Mouse (Mus musculus) heart, embryonic 16.5 days (tissue): ENCODE data around the gene Pdzrn3. TPM values are rescaled to one million over a fixed set of nuclear protein-coding genes. Genes with fewer than 3 reads are reported as not detected.

Source experiments
- ATAC-seq: fragments of 200-750 bp; cut with Nextera tagmentation; replicated peaks from 2 replicates; pipeline ENCODE4 v1.8.0; 2017; ENCODE audit warnings: moderate number of reproducible peaks; ENCODE audit not compliant: insufficient read depth, low FRiP score; ENCODE audit errors: extremely low read depth
- H3K27ac ChIP-seq: fragments of 300-500 bp; sonication (generic); 2 replicates; pipeline ENCODE4 v1.5.1; 2014; ENCODE audit warnings: mild to moderate bottlenecking, low read length, control low read depth, moderate library complexity
- H3K27me3 ChIP-seq: fragments of 300-500 bp; sonication (generic); 2 replicates; pipeline ENCODE4 v1.6.1; 2014; ENCODE audit warnings: low read length, mixed read lengths; ENCODE audit not compliant: control insufficient read depth, insufficient read depth
- H3K36me3 ChIP-seq: fragments of 300-500 bp; sonication (generic); 2 replicates; pipeline ENCODE4 v1.6.1; 2014; ENCODE audit not compliant: control insufficient read depth, insufficient read depth
- H3K4me1 ChIP-seq: fragments of 300-500 bp; sonication (generic); 2 replicates; pipeline ENCODE4 v1.6.1; 2014; ENCODE audit warnings: low read length, mixed read lengths; ENCODE audit not compliant: control insufficient read depth, insufficient read depth
- H3K4me2 ChIP-seq: fragments of 300-500 bp; sonication (generic); 2 replicates; pipeline ENCODE4 v1.6.1; 2014; ENCODE audit warnings: low read depth, mild to moderate bottlenecking, control low read depth, low read length
- H3K4me3 ChIP-seq: fragments of 300-500 bp; sonication (generic); 2 replicates; pipeline ENCODE4 v1.5.1; 2014; ENCODE audit warnings: mild to moderate bottlenecking, control low read depth, low read length
- H3K9ac ChIP-seq: fragments of 300-500 bp; sonication (generic); 2 replicates; pipeline ENCODE4 v1.6.1; 2014; ENCODE audit warnings: low read length, control low read depth
- H3K9me3 ChIP-seq: fragments of 300-500 bp; sonication (generic); replicated peaks from 2 replicates; pipeline ENCODE4 v1.6.1; 2016; ENCODE audit warnings: low read length; ENCODE audit not compliant: control insufficient read depth
- WGBS: fragments of 180-500 bp; shearing (Covaris S2); extraction: QIAGEN DNeasy Blood & Tissue Kit; methylation state at CpG from one replicate; pipeline ENCODE4 v1.1.7; 2014; 5-methylcytosine and 5-hydroxymethylcytosine counted together
- polyA plus RNA-seq: library from polyadenylated mRNA; unstranded; fragments of >200 nt; fragmentation: Nextera tagmentation; extraction: Ambion mirVana; gene quantifications from 2 replicates; pipeline ENCODE4 v1.2.1, GENCODE M21; 2015

Gene Pdzrn3
- polyA plus RNA-seq, 1 experiment from 2014 or later = 13.1 TPM

DNA sequence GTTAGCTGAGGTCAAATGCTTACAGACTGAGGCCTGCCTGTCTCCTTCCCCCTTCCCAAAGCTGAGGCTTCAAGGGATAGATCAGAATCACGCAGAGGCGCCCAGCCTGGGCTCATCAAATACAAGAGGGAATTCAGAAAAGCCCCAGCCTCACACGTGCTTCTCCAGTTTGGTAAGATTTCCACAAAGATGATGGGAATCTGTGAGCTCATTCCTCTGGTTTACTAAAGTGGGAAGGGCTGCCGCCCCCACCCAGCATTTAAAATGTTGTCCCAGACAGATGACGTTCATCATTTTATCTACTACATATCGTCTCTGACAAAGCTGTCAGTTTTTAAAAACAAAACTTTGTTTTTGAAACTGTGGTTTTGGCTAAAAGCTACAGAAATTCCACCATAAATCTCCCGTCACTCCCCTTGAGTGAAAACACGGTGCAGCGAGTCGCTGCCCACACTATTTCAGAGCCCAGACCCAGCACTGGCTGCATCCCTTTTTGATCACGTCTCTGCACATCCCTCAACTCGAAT is 17.4 kb downstream of the Pdzrn3 start:
- Histone ChIP-seq H3K4me1 (peaks cover 45% of the 10 kb centered on the region), H3K4me2 (no peak overlapping the region), H3K27me3 (no peaks in the 10 kb centered on the region), H3K36me3 (peaks cover 11% of the 10 kb centered on the region), H3K27ac (peak overlapping the region; percentile 4), H3K9ac (no peak overlapping the region), H3K9me3 (no peaks in the 10 kb centered on the region), H3K4me3 (no peak overlapping the region)
- 0 out of 2 replicates have a peak, but pooled peaks have one; percentile 7 for ATAC-seq
- 47% methylated on average over 12 of the region's 12 CpGs for WGBS

DNA sequence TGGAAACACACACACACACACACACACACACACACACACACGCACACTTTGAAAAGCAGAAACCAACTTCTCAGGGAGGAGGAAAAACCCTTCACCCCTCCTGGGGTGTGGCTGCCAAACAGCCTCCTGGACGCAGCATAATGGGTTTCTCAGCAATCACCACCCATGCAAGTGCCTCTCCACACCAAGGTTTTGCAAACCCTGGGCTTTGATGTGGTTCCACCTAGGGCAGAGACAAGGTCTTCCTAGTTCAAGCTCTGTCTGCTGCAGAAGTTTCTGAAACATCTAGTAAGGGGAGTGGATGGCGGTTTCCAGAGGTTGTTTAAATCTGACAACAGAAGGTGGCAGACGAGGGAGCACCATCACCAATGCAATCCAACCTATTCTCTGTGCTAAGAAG is 18.1 kb downstream of the Pdzrn3 start:
- peak overlapping the region; percentile 4 for H3K27ac ChIP-seq
- no peak for ATAC-seq
- no peak overlapping the region for H3K9ac ChIP-seq
- H3K4me2 ChIP-seq = no peak overlapping the region
- peaks cover 50% of the 10 kb centered on the region for H3K4me1 ChIP-seq
- H3K36me3 ChIP-seq = peaks cover 11% of the 10 kb centered on the region
- H3K4me3 ChIP-seq = no peak overlapping the region
- no peaks in the 10 kb centered on the region for H3K9me3 ChIP-seq
- 56% methylated on average over 4 of the region's 4 CpGs for WGBS
- no peaks in the 10 kb centered on the region for H3K27me3 ChIP-seq

DNA sequence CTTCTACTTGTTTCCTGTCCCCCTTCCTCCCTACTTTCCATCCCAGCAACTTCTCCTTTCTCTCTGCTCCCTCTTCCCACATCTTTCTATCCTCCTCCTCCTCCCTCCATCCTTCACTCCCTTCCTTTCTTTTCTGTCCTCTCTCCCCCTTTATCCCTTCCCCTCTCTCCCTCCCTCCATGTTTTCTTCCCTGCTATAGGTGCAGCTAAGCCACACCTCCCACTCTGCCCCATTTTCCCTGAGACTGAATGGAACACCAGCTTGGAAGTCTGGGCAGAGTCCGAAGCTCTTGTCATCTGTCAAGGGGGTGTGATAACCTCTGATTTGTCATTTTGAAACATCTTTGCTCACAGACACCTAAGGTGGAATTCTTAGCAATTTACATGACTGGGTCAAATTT is 22.8 kb downstream of the Pdzrn3 start:
- Histone ChIP-seq H3K27me3 (no peaks in the 10 kb centered on the region), H3K4me3 (peak overlapping the region; percentile 5; the same call in 1 of the 2 replicates), H3K36me3 (no peaks in the 10 kb centered on the region), H3K4me2 (peak overlapping the region; percentile 53), H3K27ac (peak overlapping the region; percentile 88), H3K9ac (peak overlapping the region; percentile 44; the same call in 1 of the 2 replicates), H3K9me3 (no peaks in the 10 kb centered on the region), H3K4me1 (peaks cover 51% of the 10 kb centered on the region)
- WGBS = 28% methylated on average over 1 of the region's 1 CpGs
- ATAC-seq = no peak

DNA sequence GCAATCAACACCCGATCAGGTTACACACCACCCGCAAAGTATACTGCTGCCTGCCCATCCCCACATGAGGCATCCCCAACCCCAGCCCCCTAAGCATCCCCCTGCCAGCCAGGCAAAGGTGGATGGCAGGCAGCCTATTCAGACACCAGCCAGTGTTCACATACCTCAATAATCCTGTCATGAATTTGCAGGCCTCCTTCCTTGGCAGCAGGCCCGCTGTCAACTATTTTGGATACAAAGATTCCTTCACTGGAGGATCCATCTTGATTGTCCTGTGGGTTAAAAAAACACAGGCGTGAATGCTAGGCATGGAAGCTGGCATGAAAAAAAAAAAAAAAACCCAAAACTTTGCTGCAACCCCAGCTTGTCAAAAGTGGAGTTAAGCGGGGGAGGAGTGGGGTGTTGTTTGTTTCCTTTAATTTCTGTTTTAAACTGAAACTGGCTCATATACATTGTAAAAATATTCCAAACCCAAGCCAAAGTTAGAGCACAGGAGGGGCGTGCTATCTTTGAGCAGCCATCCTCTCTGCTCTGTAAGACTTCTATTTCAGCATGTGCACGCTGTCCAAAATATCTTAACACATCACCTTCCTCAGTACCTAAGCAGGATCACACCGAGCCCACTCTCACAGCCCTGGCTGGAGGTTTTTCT is 23.3 kb downstream of the Pdzrn3 start:
- peak; percentile 77 for ATAC-seq
- H3K27ac ChIP-seq = peak overlapping the region; percentile 88
- peak overlapping the region; percentile 5; the same call in 1 of the 2 replicates for H3K4me3 ChIP-seq
- no peaks in the 10 kb centered on the region for H3K27me3 ChIP-seq
- 21% methylated on average over 8 of the region's 8 CpGs for WGBS
- peak overlapping the region; percentile 53 for H3K4me2 ChIP-seq
- no peaks in the 10 kb centered on the region for H3K36me3 ChIP-seq
- H3K4me1 ChIP-seq = peaks cover 50% of the 10 kb centered on the region
- peak overlapping the region; percentile 44; the same call in 1 of the 2 replicates for H3K9ac ChIP-seq
- no peaks in the 10 kb centered on the region for H3K9me3 ChIP-seq

DNA sequence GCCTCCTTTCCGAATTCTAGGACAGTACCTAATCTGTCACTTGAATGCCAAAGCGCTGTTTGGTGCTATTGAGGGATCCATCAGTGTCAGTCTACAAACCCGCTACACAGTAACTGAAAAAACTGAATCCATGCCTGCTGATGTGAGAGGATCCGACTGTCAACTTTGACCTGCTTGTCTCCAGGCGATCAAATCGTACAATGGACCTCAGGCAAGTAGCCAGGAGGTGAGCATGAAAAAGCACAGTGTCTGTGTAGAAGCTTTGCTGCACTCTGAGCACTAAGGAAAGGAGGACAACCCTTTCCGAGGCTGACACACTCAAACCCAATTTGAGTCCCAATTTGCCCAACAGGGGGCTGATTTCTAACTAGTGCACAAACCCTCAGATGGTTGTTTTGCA is 24.0 kb downstream of the Pdzrn3 start:
- no peak for ATAC-seq
- Histone ChIP-seq H3K9me3 (no peaks in the 10 kb centered on the region), H3K27ac (peak overlapping the region; percentile 88), H3K9ac (peak overlapping the region; percentile 6; the same call in 1 of the 2 replicates), H3K4me3 (no peak overlapping the region), H3K36me3 (no peaks in the 10 kb centered on the region), H3K4me2 (peak overlapping the region; percentile 4; the same call in 1 of the 2 replicates), H3K4me1 (peaks cover 50% of the 10 kb centered on the region), H3K27me3 (no peaks in the 10 kb centered on the region)
- WGBS = 57% methylated on average over 7 of the region's 7 CpGs

DNA sequence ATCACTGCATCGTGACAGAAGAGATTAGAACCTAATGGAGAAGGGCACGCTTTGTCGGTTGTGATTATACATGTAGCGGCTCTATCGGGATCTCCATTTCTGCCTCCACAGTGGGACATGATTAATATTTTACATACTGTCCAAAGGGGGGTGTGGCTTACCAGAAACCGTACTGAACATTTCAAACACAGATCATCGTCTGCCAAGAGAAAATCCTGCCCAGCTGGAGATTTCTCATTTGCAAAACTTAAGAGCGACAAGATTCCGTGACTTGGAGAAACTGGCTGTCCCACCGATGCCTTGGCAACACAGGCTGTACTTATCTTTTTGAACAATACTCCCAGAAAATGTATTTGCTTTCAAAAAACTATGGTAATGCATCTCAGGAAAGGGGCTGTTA is 25.1 kb downstream of the Pdzrn3 start:
- H3K4me2 ChIP-seq = no peak overlapping the region
- no peak overlapping the region for H3K4me3 ChIP-seq
- H3K27ac ChIP-seq = peak overlapping the region; percentile 88; the same call in 1 of the 2 replicates
- H3K4me1 ChIP-seq = peaks cover 46% of the 10 kb centered on the region
- no peak for ATAC-seq
- no peaks in the 10 kb centered on the region for H3K27me3 ChIP-seq
- H3K9me3 ChIP-seq = no peaks in the 10 kb centered on the region
- no peak overlapping the region for H3K9ac ChIP-seq
- H3K36me3 ChIP-seq = no peaks in the 10 kb centered on the region
- WGBS = 66% methylated on average over 10 of the region's 10 CpGs

DNA sequence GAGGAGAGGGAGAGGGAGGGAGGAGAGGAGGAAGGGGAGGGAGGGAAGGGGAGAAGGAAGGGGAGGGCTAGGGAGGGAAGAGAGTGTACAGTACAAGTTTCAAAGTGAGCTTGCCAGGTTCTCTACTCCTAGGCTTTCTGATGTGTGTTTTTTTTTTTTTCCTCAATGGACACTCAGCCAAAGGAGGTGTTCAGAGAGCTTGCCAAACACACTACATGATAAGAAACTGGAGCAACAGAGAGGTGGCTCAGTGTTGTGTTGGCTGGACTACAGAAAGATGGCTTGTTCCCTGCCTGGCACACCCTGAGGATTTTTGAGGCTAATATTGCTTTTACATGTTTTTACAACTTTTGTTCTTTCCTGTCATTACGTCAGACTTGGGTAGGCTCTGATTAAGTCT is 26.6 kb downstream of the Pdzrn3 start:
- Histone ChIP-seq H3K4me1 (peaks cover 44% of the 10 kb centered on the region), H3K36me3 (no peaks in the 10 kb centered on the region), H3K9me3 (no peaks in the 10 kb centered on the region), H3K4me2 (no peak overlapping the region), H3K9ac (no peak overlapping the region), H3K27ac (peak overlapping the region; percentile 88), H3K4me3 (no peak overlapping the region), H3K27me3 (no peaks in the 10 kb centered on the region)
- 33% methylated on average over 1 of the region's 1 CpGs for WGBS
- ATAC-seq = peak; percentile 73

DNA sequence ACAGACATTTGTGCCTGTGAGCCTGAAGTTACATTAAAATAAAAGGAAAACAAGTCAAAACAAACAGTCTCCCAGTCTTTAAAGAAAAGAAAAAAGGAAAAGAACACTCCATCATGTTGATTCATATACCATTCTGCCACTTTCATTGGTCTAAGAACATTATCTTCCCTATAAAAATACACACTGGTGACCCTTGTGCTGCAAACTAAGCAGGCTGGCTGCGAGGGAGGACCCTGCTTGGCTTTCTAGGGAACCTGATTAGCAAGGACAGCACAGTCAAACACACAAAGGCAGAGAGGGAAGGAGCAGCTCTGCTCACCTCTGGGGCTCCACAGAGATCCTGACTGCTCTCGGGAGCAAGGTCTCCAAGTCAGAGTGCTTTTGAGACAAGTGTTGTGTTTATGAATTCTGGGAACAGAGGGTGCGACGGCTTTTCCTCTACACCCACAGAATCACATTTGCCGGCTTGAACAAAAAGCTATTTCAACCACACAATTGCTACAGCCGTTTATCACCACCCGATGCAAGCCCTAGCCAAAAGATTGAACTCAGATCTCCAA is 27.2 kb downstream of the Pdzrn3 start:
- no peak for ATAC-seq
- 21% methylated on average over 7 of the region's 7 CpGs for WGBS

DNA sequence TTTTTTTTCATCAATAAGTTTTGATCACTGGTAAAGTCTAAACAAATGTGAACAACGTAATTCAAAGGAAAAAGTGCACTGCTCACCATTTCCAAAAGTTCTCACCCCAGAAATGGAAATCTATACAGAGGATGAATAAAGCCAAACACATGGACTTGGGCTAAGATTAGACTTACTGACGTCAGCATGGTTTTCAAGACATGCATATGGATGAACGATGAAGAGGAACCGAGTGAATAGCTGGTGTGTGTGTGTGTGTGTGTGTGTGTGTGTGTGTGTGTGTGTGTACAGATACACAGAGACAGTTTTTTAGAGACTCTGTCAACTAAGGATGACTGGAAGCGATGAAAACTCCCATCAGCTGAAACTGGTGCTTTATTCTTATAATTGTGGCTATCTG is 29.2 kb downstream of the Pdzrn3 start:
- no peak overlapping the region for H3K4me3 ChIP-seq
- H3K9ac ChIP-seq = no peak overlapping the region
- H3K4me1 ChIP-seq = peaks cover 51% of the 10 kb centered on the region
- 76% methylated on average over 5 of the region's 5 CpGs for WGBS
- H3K9me3 ChIP-seq = no peaks in the 10 kb centered on the region
- no peaks in the 10 kb centered on the region for H3K27me3 ChIP-seq
- ATAC-seq = no peak
- H3K36me3 ChIP-seq = no peaks in the 10 kb centered on the region
- H3K27ac ChIP-seq = no peak overlapping the region
- no peak overlapping the region for H3K4me2 ChIP-seq

More for the DNA sequence above, 27.2 kb downstream of the Pdzrn3 start:
- Histone ChIP-seq H3K9me3 (no peaks in the 10 kb centered on the region), H3K27ac (peak overlapping the region; percentile 88), H3K4me3 (no peak overlapping the region), H3K4me1 (peaks cover 47% of the 10 kb centered on the region), H3K27me3 (no peaks in the 10 kb centered on the region), H3K36me3 (no peaks in the 10 kb centered on the region), H3K4me2 (peak overlapping the region; percentile 20), H3K9ac (peak overlapping the region; percentile 55)
